Mouse (Mus musculus) heart, postnatal 0 days (tissue): ENCODE measurements around the gene Chrna5.

ENCODE experiments used
- CTCF ChIP-seq: IDR thresholded peaks from 2 replicates; pipeline ENCODE4 v1.5.1; 2016; ENCODE audit warnings: antibody characterized with exemption, control low read depth, low read depth
- EP300 ChIP-seq: IDR thresholded peaks from 2 replicates; pipeline ENCODE4 v1.6.1; 2016; ENCODE audit warnings: antibody characterized with exemption, low read depth

- TF ChIP-seq CTCF (no peak), EP300 (no peak)
Measured at GRCm38 (mm10) chr9:54942071-54942470, 38.6 kb upstream of the Chrna5 start.
